In the genomic region with DNA sequence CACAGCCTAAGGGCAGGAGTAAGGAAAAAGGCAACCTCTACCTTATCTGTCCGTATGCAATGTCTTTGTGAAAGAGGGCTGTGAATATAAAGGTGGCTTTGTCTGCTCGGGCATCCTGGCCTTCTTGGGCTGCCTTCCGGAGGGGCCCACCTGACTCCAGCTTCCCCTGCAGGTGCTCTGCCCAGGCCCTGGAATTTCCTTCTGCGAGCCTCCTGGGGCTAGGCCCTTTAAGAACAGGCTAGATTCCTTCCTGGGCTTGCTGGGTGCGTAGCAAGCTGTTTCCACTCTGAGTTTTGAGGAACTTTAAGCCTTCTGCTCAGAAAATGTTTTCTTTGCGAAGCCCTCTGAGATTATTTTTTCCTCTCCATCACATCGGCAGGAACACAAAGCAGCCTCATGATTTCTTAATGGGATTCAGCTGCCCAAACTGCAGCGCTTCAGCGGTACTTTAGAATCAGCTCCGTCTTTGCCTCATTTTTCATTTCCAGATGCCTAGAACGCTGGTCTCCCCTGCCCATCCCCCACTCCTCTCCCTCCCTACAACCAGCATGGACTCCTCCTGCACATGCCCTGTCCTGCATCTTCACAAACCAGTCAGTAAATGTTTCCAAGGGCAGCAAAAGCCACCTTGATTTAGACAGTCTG, we compare ENCODE assay signal across 8 mouse cellular contexts.
DNase-seq lines count a peak whose midpoint lies in the region; ATAC-seq and TF ChIP-seq lines count a peak whose summit lies in the region.

No protein-coding gene starts in this region.

- H3K27me3 ChIP-seq in intestine, embryonic 15.5 days (replicated peaks), result no peaks in the 10 kb centered on the region
- no peaks in the 10 kb centered on the region for H3K27me3 ChIP-seq in intestine, postnatal 0 days (replicated peaks; ENCODE audit: control insufficient read depth, insufficient read depth, low read length)
- no peaks in the 10 kb centered on the region for H3K27me3 ChIP-seq in embryonic facial prominence, embryonic 10.5 days (replicated peaks; ENCODE audit: low read depth, poor library complexity, severe bottlenecking)
- H3K27me3 ChIP-seq in heart, embryonic 15.5 days, result no peaks in the 10 kb centered on the region
- no peaks in the 10 kb centered on the region for H3K27me3 ChIP-seq in limb, embryonic 13.5 days
- no peaks in the 10 kb centered on the region for H3K27me3 ChIP-seq in stomach, embryonic 15.5 days (replicated peaks)
- H3K27me3 ChIP-seq in liver, postnatal 0 days (ENCODE audit: insufficient read depth, low read length), result no peaks in the 10 kb centered on the region

- 0 out of 2 replicates have a peak, but pooled peaks have one; percentile 20 for ATAC-seq in intestine, embryonic 15.5 days
- ATAC-seq in intestine, postnatal 0 days, result no peak
- no peak for ATAC-seq in heart, embryonic 15.5 days (replicated peaks; ENCODE audit: insufficient number of reproducible peaks, insufficient read depth, low FRiP score, low read depth)
- peak; percentile 61 for ATAC-seq in limb, embryonic 13.5 days (ENCODE audit: low FRiP score, low read depth)
- ATAC-seq in stomach, embryonic 15.5 days (ENCODE audit: insufficient read depth, low FRiP score, low read depth), result peak; percentile 35; the same call in 1 of the 2 replicates
- ATAC-seq in liver, postnatal 0 days, result no peak

- H3K4me1 ChIP-seq in intestine, embryonic 15.5 days (replicated peaks), result peaks cover 6% of the 10 kb centered on the region; the same call in 1 of the 2 replicates
- no peaks in the 10 kb centered on the region for H3K4me1 ChIP-seq in intestine, postnatal 0 days (replicated peaks; ENCODE audit: control insufficient read depth, insufficient read depth, low read length)
- H3K4me1 ChIP-seq in embryonic facial prominence, embryonic 10.5 days, result peaks cover 46% of the 10 kb centered on the region
- H3K4me1 ChIP-seq in heart, embryonic 15.5 days (replicated peaks), result peaks cover 7% of the 10 kb centered on the region; the same call in 1 of the 2 replicates
- H3K4me1 ChIP-seq in limb, embryonic 13.5 days, result peaks cover 45% of the 10 kb centered on the region
- peaks cover 10% of the 10 kb centered on the region for H3K4me1 ChIP-seq in stomach, embryonic 15.5 days
- H3K4me1 ChIP-seq in liver, postnatal 0 days (ENCODE audit: insufficient read depth), result no peaks in the 10 kb centered on the region

- no peak overlapping the region for H3K9ac ChIP-seq in intestine, embryonic 15.5 days
- no peak overlapping the region for H3K9ac ChIP-seq in intestine, postnatal 0 days (ENCODE audit: low read depth, low read length)
- H3K9ac ChIP-seq in heart, embryonic 15.5 days, result no peak overlapping the region
- peak overlapping the region; percentile 2; the same call in 1 of the 2 replicates for H3K9ac ChIP-seq in limb, embryonic 13.5 days
- no peak overlapping the region for H3K9ac ChIP-seq in stomach, embryonic 15.5 days
- no peak overlapping the region for H3K9ac ChIP-seq in liver, postnatal 0 days (replicated peaks)

- H3K36me3 ChIP-seq in intestine, embryonic 15.5 days, result no peaks in the 10 kb centered on the region
- H3K36me3 ChIP-seq in intestine, postnatal 0 days (ENCODE audit: control insufficient read depth, insufficient read depth), result no peaks in the 10 kb centered on the region
- no peaks in the 10 kb centered on the region for H3K36me3 ChIP-seq in embryonic facial prominence, embryonic 10.5 days (replicated peaks)
- H3K36me3 ChIP-seq in heart, embryonic 15.5 days, result no peaks in the 10 kb centered on the region
- no peaks in the 10 kb centered on the region for H3K36me3 ChIP-seq in limb, embryonic 13.5 days
- H3K36me3 ChIP-seq in stomach, embryonic 15.5 days, result no peaks in the 10 kb centered on the region
- H3K36me3 ChIP-seq in liver, postnatal 0 days (replicated peaks; ENCODE audit: insufficient read depth, low read length), result no peaks in the 10 kb centered on the region

- H3K9me3 ChIP-seq in intestine, embryonic 15.5 days, result no peaks in the 10 kb centered on the region
- H3K9me3 ChIP-seq in intestine, postnatal 0 days (ENCODE audit: control insufficient read depth), result no peaks in the 10 kb centered on the region
- H3K9me3 ChIP-seq in embryonic facial prominence, embryonic 10.5 days, result no peaks in the 10 kb centered on the region
- no peaks in the 10 kb centered on the region for H3K9me3 ChIP-seq in heart, embryonic 15.5 days (replicated peaks)
- H3K9me3 ChIP-seq in limb, embryonic 13.5 days, result no peaks in the 10 kb centered on the region
- H3K9me3 ChIP-seq in stomach, embryonic 15.5 days, result no peaks in the 10 kb centered on the region
- H3K9me3 ChIP-seq in liver, postnatal 0 days (ENCODE audit: low read length), result no peaks in the 10 kb centered on the region

- no peak for TF ChIP-seq CTCF in intestine, postnatal 0 days (IDR thresholded peaks at IDR 0.05; ENCODE audit: low read depth)
- no peak for TF ChIP-seq CTCF in liver, postnatal 0 days (IDR thresholded peaks at IDR 0.05; ENCODE audit: low read depth)

- H3K4me2 ChIP-seq in intestine, embryonic 15.5 days (replicated peaks), result no peak overlapping the region
- no peak overlapping the region for H3K4me2 ChIP-seq in intestine, postnatal 0 days (replicated peaks; ENCODE audit: low read depth)
- no peak overlapping the region for H3K4me2 ChIP-seq in heart, embryonic 15.5 days
- H3K4me2 ChIP-seq in limb, embryonic 13.5 days (replicated peaks), result peak overlapping the region; percentile 42
- 0 out of 2 replicates have a peak overlapping the region, but pooled peaks have one; percentile 8 for H3K4me2 ChIP-seq in stomach, embryonic 15.5 days
- no peak overlapping the region for H3K4me2 ChIP-seq in liver, postnatal 0 days (ENCODE audit: low read depth, low read length)

- H3K4me3 ChIP-seq in intestine, embryonic 15.5 days (replicated peaks), result no peak overlapping the region
- no peak overlapping the region for H3K4me3 ChIP-seq in intestine, postnatal 0 days (ENCODE audit: low read depth, low read length)
- peak overlapping the region; percentile 26; the same call in 1 of the 2 replicates for H3K4me3 ChIP-seq in embryonic facial prominence, embryonic 10.5 days
- H3K4me3 ChIP-seq in heart, embryonic 15.5 days, result no peak overlapping the region
- H3K4me3 ChIP-seq in limb, embryonic 13.5 days, result peak overlapping the region; percentile 10; the same call in 1 of the 2 replicates
- H3K4me3 ChIP-seq in stomach, embryonic 15.5 days (replicated peaks), result no peak overlapping the region
- H3K4me3 ChIP-seq in liver, postnatal 0 days (ENCODE audit: low read depth, low read length), result no peak overlapping the region

- H3K27ac ChIP-seq in intestine, embryonic 15.5 days, result no peak overlapping the region
- no peak overlapping the region for H3K27ac ChIP-seq in intestine, postnatal 0 days (ENCODE audit: low read depth, low read length)
- H3K27ac ChIP-seq in embryonic facial prominence, embryonic 10.5 days (replicated peaks), result peak overlapping the region; percentile 89
- peak overlapping the region; percentile 11; the same call in 1 of the 2 replicates for H3K27ac ChIP-seq in heart, embryonic 15.5 days
- H3K27ac ChIP-seq in limb, embryonic 13.5 days, result peak overlapping the region; percentile 93
- H3K27ac ChIP-seq in stomach, embryonic 15.5 days, result peak overlapping the region; percentile 51; the same call in 1 of the 2 replicates
- no peak overlapping the region for H3K27ac ChIP-seq in liver, postnatal 0 days (ENCODE audit: low read depth)

- DNase-seq in embryonic facial prominence, embryonic 10.5 days (ENCODE audit: low spot score), result peak; percentile 83
- no peak for DNase-seq in cerebellum, adult 9-11 months
- DNase-seq in liver, postnatal 0 days, result no peak

- WGBS in intestine, embryonic 15.5 days, result 29% methylated on average over 11 of the region's 11 CpGs
- WGBS in intestine, postnatal 0 days, result 40% methylated on average over 11 of the region's 11 CpGs
- 15% methylated on average over 11 of the region's 11 CpGs for WGBS in embryonic facial prominence, embryonic 10.5 days
- WGBS in heart, embryonic 15.5 days, result 40% methylated on average over 11 of the region's 11 CpGs
- WGBS in limb, embryonic 13.5 days, result 8% methylated on average over 11 of the region's 11 CpGs
- WGBS in stomach, embryonic 15.5 days, result 24% methylated on average over 11 of the region's 11 CpGs
- 53% methylated on average over 11 of the region's 11 CpGs for WGBS in liver, postnatal 0 days (ENCODE audit: insufficient replicate concordance)

- TF ChIP-seq EP300 in liver, postnatal 0 days (IDR thresholded peaks at IDR 0.05; ENCODE audit: low read depth), result no peak

Comparison
In these comparisons a context has a peak if more than half of its experiments do, and no peak if none do; other contexts are left out.
1. ATAC-seq: peak in intestine, embryonic 15.5 days (single experiment), limb, embryonic 13.5 days (single experiment) and stomach, embryonic 15.5 days (single experiment); none in intestine, postnatal 0 days (single experiment), heart, embryonic 15.5 days (single experiment) and liver, postnatal 0 days (single experiment).
2. H3K27ac ChIP-seq: peak in embryonic facial prominence, embryonic 10.5 days (single experiment), heart, embryonic 15.5 days (single experiment), limb, embryonic 13.5 days (single experiment) and stomach, embryonic 15.5 days (single experiment); none in intestine, embryonic 15.5 days (single experiment), intestine, postnatal 0 days (single experiment) and liver, postnatal 0 days (single experiment).
3. H3K4me2 ChIP-seq: peak in limb, embryonic 13.5 days (single experiment) and stomach, embryonic 15.5 days (single experiment); none in intestine, embryonic 15.5 days (single experiment), intestine, postnatal 0 days (single experiment), heart, embryonic 15.5 days (single experiment) and liver, postnatal 0 days (single experiment).
4. H3K4me3 ChIP-seq: peak in embryonic facial prominence, embryonic 10.5 days (single experiment) and limb, embryonic 13.5 days (single experiment); none in intestine, embryonic 15.5 days (single experiment), intestine, postnatal 0 days (single experiment), heart, embryonic 15.5 days (single experiment), stomach, embryonic 15.5 days (single experiment) and liver, postnatal 0 days (single experiment).